Mouse (Mus musculus): ENCODE measurements around the gene Tacr3.

DNA sequence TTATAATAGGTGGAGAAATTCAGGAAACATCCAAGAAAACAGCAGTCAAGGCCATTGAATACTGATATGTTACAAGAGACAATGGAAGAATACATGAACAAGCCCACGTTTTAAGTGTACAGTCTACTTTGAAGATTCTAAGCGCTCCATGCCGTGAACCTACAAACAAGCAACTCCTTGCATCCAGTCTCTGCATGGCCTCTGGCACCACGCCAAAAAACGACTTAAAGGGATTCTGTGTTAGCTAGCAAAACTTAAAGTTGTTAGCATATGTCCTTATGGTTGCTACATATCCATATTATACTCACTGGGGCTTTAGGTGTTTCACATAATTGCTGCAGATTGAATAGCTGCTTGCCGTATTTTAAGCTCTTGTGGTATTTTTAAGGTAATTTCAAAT, 134.7 kb downstream of the Tacr3 start:
- TF ChIP-seq FLI1 (IDR thresholded peaks at IDR 0.05; ENCODE audit: low read length): no peak
- TF ChIP-seq GATA1 (IDR thresholded peaks at IDR 0.05; ENCODE audit: borderline replicate concordance, low read length): no peak
